In the genomic region with DNA sequence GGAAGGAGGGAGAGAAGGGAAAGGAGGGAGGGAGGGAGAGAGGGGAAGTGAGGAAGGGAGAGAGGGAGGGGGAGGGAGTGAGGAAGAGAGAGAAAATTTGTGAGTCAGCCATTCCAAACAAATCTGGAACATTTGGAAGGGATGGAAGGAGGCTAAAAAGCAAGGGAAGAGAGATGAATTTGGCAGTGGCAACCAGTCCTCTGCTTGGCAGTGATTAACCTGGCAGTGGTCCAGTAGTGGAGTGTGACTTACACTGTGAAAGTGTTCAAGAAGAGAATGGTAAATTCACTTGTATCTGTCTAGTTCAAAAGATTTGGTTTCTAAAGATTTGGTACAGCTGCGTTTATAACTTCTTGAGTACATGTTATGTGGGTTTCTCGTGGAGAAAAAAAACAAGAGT, we compare ENCODE assay signal across 10 mouse cellular contexts.
DNase-seq lines count a peak whose midpoint lies in the region; ATAC-seq and TF ChIP-seq lines count a peak whose summit lies in the region.
"Had no signal": no experiment of that assay in that cellular context is flagged by ENCODE, and none has a peak within 500 bp of the region (broad histone marks: within the 10 kb centered on the region; RNA-seq: fewer than 3 reads in every experiment).

No protein-coding gene starts in this region.

- no peak overlapping the region for H3K4me2 ChIP-seq in lung, embryonic 14.5 days
- H3K4me2 ChIP-seq: liver, embryonic 15.5 days had no signal

- H3K27ac ChIP-seq in lung, embryonic 14.5 days (ENCODE audit: low read depth): no peak overlapping the region; the same call in 1 of the 2 replicates
- H3K27ac ChIP-seq: heart, adult 2 months; liver, embryonic 15.5 days had no signal

- WGBS in lung, embryonic 14.5 days: 21% methylated on average over 2 of the region's 2 CpGs

- no peaks in the 10 kb centered on the region for H3K9me3 ChIP-seq in lung, embryonic 14.5 days (ENCODE audit: low read depth, low read length)
- H3K9me3 ChIP-seq: liver, embryonic 15.5 days had no signal

- H3K36me3 ChIP-seq in lung, embryonic 14.5 days (ENCODE audit: insufficient read depth): no peaks in the 10 kb centered on the region
- H3K36me3 ChIP-seq: liver, embryonic 15.5 days had no signal

- no peak for ATAC-seq in cerebellum, adult (ENCODE audit: insufficient number of reproducible peaks, low FRiP score, low TSS enrichment)
- ATAC-seq in lung, embryonic 14.5 days (ENCODE audit: insufficient read depth): peak; percentile 89

- no peak overlapping the region for H3K4me3 ChIP-seq in lung, embryonic 14.5 days (ENCODE audit: low read depth, low read length)
- H3K4me3 ChIP-seq: heart, adult 2 months; liver, embryonic 15.5 days had no signal

- H3K27me3 ChIP-seq in lung, embryonic 14.5 days (ENCODE audit: insufficient read depth, low read length): no peaks in the 10 kb centered on the region
- H3K27me3 ChIP-seq: liver, embryonic 15.5 days had no signal

- DNase-seq in cerebellum, postnatal 14 days: peak; percentile 41 to 60
- DNase-seq in lung, embryonic 14.5 days: peak; percentile 90
- no peak for DNase-seq in lung, adult 18-20 months
- peak; percentile 55 to 71 for DNase-seq in left cerebral cortex, adult 18-20 months (ENCODE audit: low spot score in 2 of 2)
- peak; percentile 4 for DNase-seq in skeletal muscle tissue, adult 2 months (ENCODE audit: low read depth, low spot score)
- no peak for DNase-seq in testis, postnatal 14 days (ENCODE audit: low spot score)
- no peak for DNase-seq in spleen, adult 18-20 months
- DNase-seq: heart, adult 2 months had no signal

- no peak for TF ChIP-seq CTCF in lung, embryonic 14.5 days (IDR thresholded peaks at IDR 0.05; ENCODE audit: low read depth)

- H3K4me1 ChIP-seq in lung, embryonic 14.5 days (ENCODE audit: insufficient read depth): no peaks in the 10 kb centered on the region
- H3K4me1 ChIP-seq: liver, embryonic 15.5 days had no signal

- H3K9ac ChIP-seq in lung, embryonic 14.5 days: no peak overlapping the region
- H3K9ac ChIP-seq: liver, embryonic 15.5 days had no signal

Comparison
In these comparisons a context has a peak if more than half of its experiments do, and no peak if none do; other contexts are left out.
1. DNase-seq: peak in cerebellum, postnatal 14 days (2 of 2), lung, embryonic 14.5 days (single experiment), left cerebral cortex, adult 18-20 months (2 of 2) and skeletal muscle tissue, adult 2 months (single experiment); none in lung, adult 18-20 months (0 of 2), testis, postnatal 14 days (single experiment) and spleen, adult 18-20 months (0 of 2).